Mouse (Mus musculus): ENCODE data around the gene Itgav.
A peak's percentile ranks its signal among the peaks of the same experiment; 100 is the strongest.

Gene Itgav

DNA sequence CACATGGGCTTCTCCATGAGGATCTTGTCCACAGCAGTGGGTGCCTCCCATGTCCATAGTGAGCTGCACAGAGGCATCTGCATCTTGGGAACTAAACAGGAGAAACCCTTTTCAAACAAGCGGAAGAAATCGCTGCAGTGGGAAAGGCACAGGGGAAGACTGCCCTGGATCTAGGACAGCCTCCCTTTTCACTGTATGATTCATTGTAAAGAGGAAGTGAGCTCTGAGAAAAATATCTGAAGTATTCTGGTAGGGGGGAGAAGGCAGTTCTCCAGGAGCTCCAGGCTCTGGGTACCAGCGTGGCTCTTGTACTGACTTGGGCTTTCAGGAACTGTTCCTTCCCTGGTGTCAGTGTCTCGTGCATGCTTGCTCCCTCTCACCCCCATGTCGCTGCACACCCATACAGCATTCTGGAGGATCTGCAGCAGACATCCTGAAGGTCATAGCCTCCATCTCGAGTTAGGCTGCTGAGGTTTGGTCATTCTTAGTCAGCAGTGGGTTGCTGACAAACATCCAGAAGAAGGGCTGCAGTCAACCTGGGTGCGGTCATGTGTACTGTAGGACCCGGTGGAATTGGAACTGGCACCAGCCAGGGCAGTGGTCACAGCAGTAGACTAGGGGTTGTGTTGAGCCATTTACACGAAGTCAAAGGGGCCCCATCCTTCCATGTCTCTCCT lies 20.2 kb downstream of the Itgav start:
- peak in 1 of 2 experiments; percentile 77 for DNase-seq (ENCODE audit: inconsistent age in 2 of 2, low spot score in 1 of 2)

DNA sequence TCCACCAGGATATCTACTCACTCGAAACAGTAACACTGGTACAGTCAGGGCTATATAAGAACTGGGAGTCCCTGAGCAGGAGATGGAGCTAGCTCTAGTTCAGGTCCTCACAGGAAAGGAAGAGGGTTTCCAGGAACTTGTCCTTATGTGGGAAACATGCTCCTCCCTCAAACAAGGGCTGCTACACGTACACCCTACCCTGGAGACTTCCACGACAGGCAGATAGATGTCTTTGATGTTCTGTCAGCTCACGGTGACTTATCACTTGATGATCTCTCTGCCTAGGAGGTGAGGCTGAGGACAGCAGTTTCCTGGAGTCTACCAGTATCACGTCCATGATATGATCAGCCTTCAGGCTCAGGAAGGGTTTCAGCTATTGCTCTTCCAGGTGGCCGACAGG lies 21.1 kb downstream of the Itgav start:
- peak in 1 of 2 experiments; percentile 38 for DNase-seq (ENCODE audit: inconsistent age in 2 of 2, low spot score in 1 of 2)

- no peak for DNase-seq (ENCODE audit: inconsistent age in 2 of 2, low spot score in 1 of 2)
These were observed 24.5 kb downstream of the Itgav start for GRCm38 (mm10) chr2:83748581-83749118.

DNA sequence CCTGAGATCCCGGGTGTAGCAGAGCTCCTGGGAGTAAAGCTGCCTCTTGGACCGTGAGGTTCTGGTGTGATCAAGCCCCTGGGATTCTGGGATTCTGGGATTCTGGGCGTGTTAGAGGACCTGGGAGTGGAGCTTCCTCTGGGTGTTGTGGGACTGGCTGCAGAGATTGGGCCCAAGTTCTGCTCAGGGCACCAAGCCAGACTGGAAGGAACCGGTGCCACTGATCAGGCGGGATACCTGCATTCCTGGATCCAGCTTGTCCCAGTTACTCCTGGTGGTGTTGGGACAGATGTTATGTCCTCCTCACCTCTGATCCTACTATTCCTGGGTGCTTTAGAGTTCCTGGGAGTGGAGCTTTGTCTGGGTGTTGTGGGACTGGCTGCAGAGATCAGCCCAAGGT lies 28.8 kb downstream of the Itgav start:
- peak in 1 of 2 experiments; percentile 40 for DNase-seq (ENCODE audit: inconsistent age in 2 of 2, low spot score in 1 of 2)

DNA sequence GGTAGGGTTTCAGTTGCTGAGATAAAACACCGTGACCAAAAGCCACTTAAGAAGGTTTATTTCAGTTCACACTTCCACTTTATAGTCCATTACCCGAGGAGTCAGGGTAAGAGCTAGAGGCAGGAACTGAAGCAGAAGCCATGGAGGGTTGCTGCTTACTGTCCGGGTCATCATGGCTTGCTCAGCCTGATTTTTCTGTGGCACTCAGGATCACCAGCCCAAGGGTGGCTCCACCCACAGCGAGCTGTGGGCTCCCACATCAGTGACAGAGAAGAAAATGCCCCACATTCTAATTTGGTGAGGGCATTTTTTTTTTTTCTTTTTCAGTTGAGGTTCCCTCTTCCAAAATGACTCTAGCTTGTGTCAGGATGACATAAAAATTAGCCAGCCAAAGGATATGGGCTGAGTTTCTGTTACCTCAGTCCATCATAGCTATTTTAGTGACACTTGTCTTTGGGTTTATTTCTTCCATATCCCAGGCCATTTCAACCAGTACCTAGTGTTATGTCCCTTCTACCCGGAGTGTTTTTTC lies 30.2 kb downstream of the Itgav start:
- DNase-seq (ENCODE audit: inconsistent age in 2 of 2, low spot score in 1 of 2): peak in 1 of 2 experiments; percentile 36

DNA sequence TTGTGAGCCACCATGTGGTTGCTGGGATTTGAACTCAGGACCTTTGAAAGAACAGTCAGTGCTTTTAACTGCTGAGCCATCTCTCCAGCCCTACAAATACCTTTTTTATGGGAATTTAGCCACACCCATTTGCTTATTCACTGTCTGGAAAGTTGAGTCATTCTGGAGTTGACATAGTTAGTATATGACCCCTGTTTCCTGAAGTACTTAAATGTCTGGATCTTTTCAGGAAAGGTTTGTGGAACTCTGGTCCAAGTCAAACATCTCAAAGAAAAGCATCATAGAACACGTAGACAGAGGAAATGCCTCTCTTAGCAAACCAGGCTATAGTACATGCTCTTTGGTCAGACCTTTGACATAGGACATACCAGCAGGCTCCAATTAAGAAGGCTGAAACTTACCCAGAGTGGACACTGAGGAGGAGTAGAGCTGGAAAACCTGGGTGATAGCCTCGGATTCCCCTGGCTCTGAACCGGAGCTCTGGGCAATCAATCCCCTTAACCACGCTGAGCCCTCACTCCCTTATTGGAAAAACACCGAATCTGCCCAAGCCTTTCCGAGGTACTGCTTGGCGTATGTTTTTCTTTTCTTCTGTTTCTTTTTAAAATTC lies 34.5 kb downstream of the Itgav start:
- no peak for DNase-seq (ENCODE audit: inconsistent age in 2 of 2, low spot score in 1 of 2)

DNA sequence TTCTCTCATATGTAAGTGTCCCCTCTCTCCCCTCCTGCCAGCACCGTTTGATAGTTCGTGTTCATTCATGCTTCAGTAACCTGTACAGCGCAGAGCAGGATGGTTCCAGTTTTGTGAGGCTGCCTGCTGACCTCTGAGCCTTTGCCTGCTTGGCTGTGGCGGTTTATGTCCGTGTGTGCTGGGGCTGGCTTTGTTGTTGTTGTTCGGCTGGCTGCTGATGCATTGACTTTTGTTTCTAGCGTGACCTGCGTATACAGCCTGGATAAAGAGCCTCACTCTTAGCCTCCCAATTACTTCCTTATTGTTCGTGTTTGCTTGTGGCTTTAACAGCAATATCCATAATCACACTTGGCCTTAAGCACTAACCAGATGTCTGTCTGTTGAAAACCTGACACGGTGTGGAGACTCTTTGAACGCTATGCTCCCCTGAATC lies 35.0 kb downstream of the Itgav start:
- peak in 1 of 2 experiments; percentile 54 for DNase-seq (ENCODE audit: inconsistent age in 2 of 2, low spot score in 1 of 2)

DNA sequence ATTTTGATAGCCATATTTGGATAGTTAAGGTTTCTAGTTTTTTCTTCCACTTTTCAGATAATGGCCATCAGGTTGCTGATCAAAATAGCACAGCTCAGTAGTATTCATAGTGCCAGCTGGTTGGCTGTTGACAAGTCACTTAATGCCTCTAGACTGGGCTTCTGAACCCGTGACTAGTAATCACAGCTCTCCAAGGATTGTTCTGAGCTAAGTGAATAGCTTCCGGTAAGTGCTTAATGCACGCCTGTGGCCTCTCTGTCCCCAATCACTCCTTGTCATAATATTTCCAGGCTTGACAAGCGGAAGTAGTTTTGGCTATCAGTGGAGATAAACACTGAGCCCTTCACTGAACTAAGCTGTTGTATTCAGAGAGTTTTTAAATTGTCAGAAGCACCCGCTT lies 35.5 kb downstream of the Itgav start:
- DNase-seq (ENCODE audit: inconsistent age in 2 of 2, low spot score in 1 of 2): peak in 1 of 2 experiments; percentile 53

GRCm38 (mm10) chr2:83760112-83760511 lies 35.9 kb downstream of the Itgav start:
- DNase-seq (ENCODE audit: inconsistent age in 2 of 2, low spot score in 1 of 2): no peak

DNA sequence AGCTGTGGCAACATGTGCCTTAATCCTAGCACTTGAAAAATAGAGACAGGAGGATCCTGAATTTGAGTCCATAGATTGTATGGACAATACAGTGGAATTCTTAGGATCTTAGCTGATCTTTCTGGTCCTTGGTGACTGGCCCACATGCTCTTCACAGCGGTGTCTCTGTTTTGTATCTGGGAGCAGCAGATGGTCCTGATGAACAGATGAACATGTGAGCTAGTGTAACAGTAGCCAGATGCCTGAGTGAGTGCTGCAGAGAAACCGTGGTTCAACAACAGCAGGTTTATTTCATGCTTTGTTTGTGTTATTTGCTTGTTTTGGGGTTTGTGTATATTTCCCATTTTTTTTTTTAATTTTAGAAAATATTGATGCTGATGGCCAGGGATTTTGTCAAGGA lies 37.3 kb downstream of the Itgav start:
- DNase-seq (ENCODE audit: inconsistent age in 2 of 2, low spot score in 1 of 2): no peak

DNA sequence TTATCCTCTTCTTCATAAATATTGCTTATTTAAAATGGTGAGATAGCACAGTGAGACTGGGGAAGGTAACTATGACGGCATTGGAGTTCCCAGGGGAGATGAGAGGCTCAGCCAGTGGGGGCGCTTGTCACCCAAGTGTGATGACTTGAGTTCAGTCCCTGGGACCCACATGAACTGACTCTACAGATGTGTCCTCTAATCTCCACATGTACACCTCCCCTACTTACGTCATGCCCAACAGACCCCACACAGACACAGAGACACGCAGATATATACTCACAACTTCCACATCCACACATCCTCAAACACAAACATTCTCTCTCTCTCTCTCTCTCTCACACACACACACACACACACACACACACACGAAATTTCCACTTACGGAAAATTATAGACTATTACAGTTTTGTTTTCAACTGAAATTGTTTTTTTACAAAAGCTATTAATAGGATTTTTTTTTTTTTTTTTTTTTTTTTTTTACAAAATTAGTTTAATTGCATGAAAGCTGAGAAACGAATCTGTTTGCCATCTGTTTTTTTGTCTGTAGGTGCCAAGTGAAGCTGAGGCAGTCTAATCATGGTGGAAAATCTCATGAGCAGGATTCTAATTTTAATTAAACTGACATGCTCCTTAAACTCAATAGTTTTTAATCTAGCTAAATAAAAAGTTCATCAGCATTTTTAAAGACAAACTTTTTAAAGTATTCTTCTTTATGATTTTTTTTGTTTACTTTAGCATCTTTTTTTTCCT lies 38.1 kb downstream of the Itgav start:
- no peak for DNase-seq (ENCODE audit: inconsistent age in 2 of 2, low spot score in 1 of 2)

DNA sequence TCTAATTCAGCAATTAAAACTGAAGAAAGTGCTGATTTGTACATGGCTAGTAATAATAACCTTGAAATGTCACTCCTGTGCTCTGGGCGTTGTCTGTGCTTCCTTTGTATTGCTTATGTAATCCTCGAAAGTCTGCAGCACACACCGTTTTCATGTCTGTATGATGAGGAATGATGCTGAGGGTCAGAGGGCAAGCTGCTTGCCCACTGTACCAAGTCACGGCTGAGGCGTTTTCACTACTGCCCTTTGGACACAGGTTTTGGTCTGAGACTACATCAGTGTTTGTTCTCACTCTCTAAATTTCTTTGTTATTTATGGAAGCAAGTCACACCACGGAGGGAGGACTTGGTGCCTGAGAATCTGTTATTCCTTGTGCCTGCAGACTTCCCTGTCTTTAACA lies 41.9 kb downstream of the Itgav start:
- DNase-seq (ENCODE audit: inconsistent age in 2 of 2, low spot score in 1 of 2): no peak

DNA sequence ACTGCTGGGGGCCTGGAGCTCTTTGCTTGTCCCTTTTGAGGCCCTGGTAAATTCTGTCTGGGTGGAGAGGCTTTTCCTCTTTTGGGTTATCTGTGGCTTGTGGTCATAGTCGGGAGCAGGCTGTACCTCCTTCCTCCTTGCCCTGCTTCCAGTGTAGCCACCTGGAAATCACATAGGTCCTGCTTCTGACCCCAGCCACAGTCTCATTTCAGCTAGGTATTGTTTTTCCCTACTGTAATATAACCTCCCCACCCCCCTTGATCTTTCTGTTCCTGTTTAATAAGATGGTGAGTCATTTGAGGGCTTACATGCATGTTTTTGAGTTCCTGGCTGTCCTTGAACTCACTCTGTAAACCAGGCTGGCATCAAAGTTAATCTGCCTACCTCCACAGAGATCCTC lies 42.7 kb downstream of the Itgav start:
- DNase-seq (ENCODE audit: inconsistent age in 2 of 2, low spot score in 1 of 2): no peak

- DNase-seq (ENCODE audit: inconsistent age in 2 of 2, low spot score in 1 of 2): no peak
These were observed 44.3 kb downstream of the Itgav start for GRCm38 (mm10) chr2:83768311-83769047.

- peak; percentile 66 to 91 for DNase-seq (ENCODE audit: inconsistent age in 2 of 2, low spot score in 1 of 2)
These were observed 47.1 kb downstream of the Itgav start for GRCm38 (mm10) chr2:83771155-83771812.

DNA sequence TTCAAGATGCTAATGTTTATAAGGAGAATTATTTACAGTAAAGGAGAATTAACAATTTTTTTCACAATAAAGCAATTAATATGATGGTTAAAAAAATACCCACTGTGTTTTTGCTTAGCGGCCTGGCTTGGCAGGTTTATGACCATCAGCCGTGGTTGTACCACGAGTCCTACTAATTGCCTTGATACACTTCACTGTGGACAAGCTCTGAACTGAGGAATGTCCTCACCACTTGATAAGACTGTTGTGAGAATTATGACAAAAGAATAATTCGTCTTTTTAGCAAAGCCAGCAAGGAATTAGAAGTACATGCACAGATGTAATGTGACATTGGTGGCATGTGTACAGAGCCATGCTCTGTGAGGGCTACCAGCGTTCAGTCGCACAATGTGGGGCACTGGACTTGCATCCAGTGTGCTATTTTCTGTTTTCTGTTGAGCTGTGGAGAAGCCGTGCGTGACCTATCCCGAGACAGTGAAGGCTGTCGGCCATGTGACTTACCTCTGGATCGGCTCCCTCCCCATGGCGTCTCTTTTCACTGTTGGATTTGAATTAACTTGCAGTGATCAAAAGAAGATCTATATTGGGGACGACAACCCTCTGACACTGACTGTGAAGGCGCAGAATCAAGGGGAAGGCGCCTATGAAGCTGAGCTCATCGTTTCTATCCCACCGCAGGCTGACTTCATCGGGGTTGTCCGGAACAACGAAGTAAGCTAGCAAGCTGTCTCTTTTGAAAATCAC lies 67.3 kb downstream of the Itgav start:
- DNase-seq (ENCODE audit: inconsistent age in 2 of 2, low spot score in 1 of 2): no peak

GRCm38 (mm10) chr2:83792102-83792501 lies 67.9 kb downstream of the Itgav start:
- no peak for DNase-seq (ENCODE audit: inconsistent age in 2 of 2, low spot score in 1 of 2)

GRCm38 (mm10) chr2:83795766-83796165 lies 71.6 kb downstream of the Itgav start:
- no peak for DNase-seq (ENCODE audit: inconsistent age in 2 of 2, low spot score in 1 of 2)

- DNase-seq (ENCODE audit: inconsistent age in 2 of 2, low spot score in 1 of 2): no peak
These were observed 73.8 kb downstream of the Itgav start for GRCm38 (mm10) chr2:83797902-83798497.
